Mouse (Mus musculus) lung, postnatal 0 days (tissue): Measurements from ENCODE around the gene 3110082I17Rik.

Source experiments
- CTCF ChIP-seq: IDR thresholded peaks from 2 replicates; pipeline ENCODE4 v1.5.1; 2016; ENCODE audit warnings: antibody characterized with exemption, mild to moderate bottlenecking
- EP300 ChIP-seq: IDR thresholded peaks from 2 replicates; pipeline ENCODE4 v1.6.1; 2016; ENCODE audit warnings: antibody characterized with exemption, mild to moderate bottlenecking, control low read depth

GRCm38 (mm10) chr5:139466373-139466772 is 6.0 kb upstream of the 3110082I17Rik start:
- TF ChIP-seq CTCF (no peak), EP300 (no peak)
